Mouse (Mus musculus): ENCODE measurements around the gene Chd2. TPM values are rescaled to one million over a fixed set of nuclear protein-coding genes. Genes with fewer than 3 reads are reported as not detected.
A peak's percentile ranks its signal among the peaks of the same experiment; 100 is the strongest.
"Not testable (repeated sequence)": the region's sequence is repeated elsewhere in the genome, so short reads cannot be mapped to it uniquely, and the experiment has no call there.

The Chd2 gene
- polyA plus RNA-seq, 1 experiment: 104 TPM

GRCm38 (mm10) chr7:73523608-73524259, 17.9 kb downstream of the Chd2 start:
- peaks cover 4% of the 10 kb centered on the region; the same call in 1 of the 2 replicates for H3K36me3 ChIP-seq (ENCODE audit: control insufficient read depth, insufficient read depth, low read length, poor library complexity, severe bottlenecking)

GRCm38 (mm10) chr7:73523183-73523582, 18.4 kb downstream of the Chd2 start:
- no peak overlapping the region for H3K27ac ChIP-seq (ENCODE audit: insufficient read depth, low read length)
- peaks cover 4% of the 10 kb centered on the region; the same call in 1 of the 2 replicates for H3K36me3 ChIP-seq (ENCODE audit: control insufficient read depth, insufficient read depth, low read length, poor library complexity, severe bottlenecking)
- no peaks in the 10 kb centered on the region for H3K4me1 ChIP-seq (ENCODE audit: control insufficient read depth, insufficient read depth, low read length)
- no peak overlapping the region for H3K4me3 ChIP-seq (ENCODE audit: low read depth, low read length)
- H3K27me3 ChIP-seq (ENCODE audit: control insufficient read depth, insufficient read depth, low read length, poor library complexity, severe bottlenecking): no peaks in the 10 kb centered on the region
- H3K9ac ChIP-seq (ENCODE audit: low read depth, poor library complexity, severe bottlenecking): no peak overlapping the region
- no peaks in the 10 kb centered on the region for H3K9me3 ChIP-seq (replicated peaks; ENCODE audit: control insufficient read depth, insufficient read depth, low read length, poor library complexity, severe bottlenecking)
- TF ChIP-seq EP300 (IDR thresholded peaks at IDR 0.05; ENCODE audit: insufficient read depth, low read depth, low read length): no peak
- no peak for TF ChIP-seq CTCF (IDR thresholded peaks at IDR 0.05; ENCODE audit: low read depth, low read length)
- TF ChIP-seq POLR2A (IDR thresholded peaks at IDR 0.05; ENCODE audit: insufficient read depth, low read length): no peak

More at GRCm38 (mm10) chr7:73523608-73524259, 17.9 kb downstream of the Chd2 start:
- no peaks in the 10 kb centered on the region for H3K4me1 ChIP-seq (ENCODE audit: control insufficient read depth, insufficient read depth, low read length)
- H3K4me3 ChIP-seq (ENCODE audit: low read depth, low read length): no peak overlapping the region
- no peaks in the 10 kb centered on the region for H3K9me3 ChIP-seq (replicated peaks; ENCODE audit: control insufficient read depth, insufficient read depth, low read length, poor library complexity, severe bottlenecking)
- peak overlapping the region; percentile 33; the same call in 1 of the 2 replicates for H3K27ac ChIP-seq (ENCODE audit: insufficient read depth, low read length)
- H3K27me3 ChIP-seq (ENCODE audit: control insufficient read depth, insufficient read depth, low read length, poor library complexity, severe bottlenecking): no peaks in the 10 kb centered on the region
- no peak for TF ChIP-seq EP300 (IDR thresholded peaks at IDR 0.05; ENCODE audit: insufficient read depth, low read depth, low read length)
- no peak for TF ChIP-seq CTCF (IDR thresholded peaks at IDR 0.05; ENCODE audit: low read depth, low read length)
- TF ChIP-seq POLR2A (IDR thresholded peaks at IDR 0.05; ENCODE audit: insufficient read depth, low read length): no peak
- 0 out of 2 replicates have a peak overlapping the region, but pooled peaks have one; percentile 28 for H3K9ac ChIP-seq (ENCODE audit: low read depth, poor library complexity, severe bottlenecking)

DNA sequence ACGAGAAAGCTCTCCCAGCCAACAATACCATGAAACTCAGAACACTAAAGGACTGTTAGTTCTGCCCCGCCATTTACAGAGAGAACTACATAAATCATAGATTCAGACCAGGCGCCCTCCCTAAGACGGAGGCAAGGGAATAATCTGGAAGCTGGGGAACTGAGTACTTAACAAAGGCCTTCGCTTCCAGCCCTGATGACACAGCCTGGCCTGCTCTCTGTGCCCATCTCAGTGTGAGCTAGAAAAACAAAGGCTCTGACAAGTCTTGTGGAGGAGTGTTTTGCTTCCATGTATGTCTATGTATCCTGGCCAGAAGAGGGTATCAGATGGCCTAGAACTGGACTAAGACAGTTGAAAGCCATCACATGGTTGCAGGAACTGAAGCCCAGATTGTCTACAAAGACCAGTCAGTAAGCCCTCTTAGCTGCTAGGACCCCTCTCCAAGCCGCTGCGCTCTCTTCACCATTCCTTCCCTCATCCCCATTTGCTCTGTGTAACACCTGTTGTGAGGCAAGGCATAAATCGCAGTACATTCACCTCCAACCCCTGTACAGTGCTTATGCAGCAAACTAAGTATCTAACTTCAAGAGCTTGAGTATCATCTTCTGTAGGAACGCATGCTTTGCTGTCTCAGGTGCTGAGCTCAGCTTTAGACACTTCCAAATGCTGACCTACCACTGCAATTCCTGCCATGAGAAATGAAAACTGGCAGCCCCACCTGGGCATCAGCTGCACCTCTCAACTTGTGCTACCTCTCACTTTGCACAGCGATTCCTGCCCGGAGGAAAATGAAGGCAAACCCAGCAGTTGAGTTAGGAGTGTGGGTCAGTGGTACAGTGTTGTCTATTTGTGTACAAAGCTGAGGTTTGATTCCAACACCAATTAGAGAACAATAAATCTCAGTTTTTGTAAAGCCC, 20.1 kb downstream of the Chd2 start:
- H3K27ac ChIP-seq (ENCODE audit: insufficient read depth, low read length): 0 out of 2 replicates have a peak overlapping the region, but pooled peaks have one; percentile 36
- TF ChIP-seq EP300 (IDR thresholded peaks at IDR 0.05; ENCODE audit: insufficient read depth, low read depth, low read length): no peak
- no peak for TF ChIP-seq POLR2A (IDR thresholded peaks at IDR 0.05; ENCODE audit: insufficient read depth, low read length)
- no peak for TF ChIP-seq CTCF (IDR thresholded peaks at IDR 0.05; ENCODE audit: low read depth, low read length)
- no peaks in the 10 kb centered on the region for H3K27me3 ChIP-seq (ENCODE audit: control insufficient read depth, insufficient read depth, low read length, poor library complexity, severe bottlenecking)
- H3K4me1 ChIP-seq (ENCODE audit: control insufficient read depth, insufficient read depth, low read length): peaks cover 2% of the 10 kb centered on the region
- H3K9me3 ChIP-seq (replicated peaks; ENCODE audit: control insufficient read depth, insufficient read depth, low read length, poor library complexity, severe bottlenecking): no peaks in the 10 kb centered on the region
- 0 out of 2 replicates have a peak overlapping the region, but pooled peaks have one; percentile 27 for H3K9ac ChIP-seq (ENCODE audit: low read depth, poor library complexity, severe bottlenecking)
- H3K4me3 ChIP-seq (ENCODE audit: low read depth, low read length): no peak overlapping the region
- peaks cover 4% of the 10 kb centered on the region; the same call in 1 of the 2 replicates for H3K36me3 ChIP-seq (ENCODE audit: control insufficient read depth, insufficient read depth, low read length, poor library complexity, severe bottlenecking)

GRCm38 (mm10) chr7:73520231-73520630, 21.4 kb downstream of the Chd2 start:
- H3K27me3 ChIP-seq (ENCODE audit: control insufficient read depth, insufficient read depth, low read length, poor library complexity, severe bottlenecking): no peaks in the 10 kb centered on the region
- H3K4me1 ChIP-seq (ENCODE audit: control insufficient read depth, insufficient read depth, low read length): peaks cover 2% of the 10 kb centered on the region
- no peak for TF ChIP-seq EP300 (IDR thresholded peaks at IDR 0.05; ENCODE audit: insufficient read depth, low read depth, low read length)
- TF ChIP-seq CTCF (IDR thresholded peaks at IDR 0.05; ENCODE audit: low read depth, low read length): no peak
- TF ChIP-seq POLR2A (IDR thresholded peaks at IDR 0.05; ENCODE audit: insufficient read depth, low read length): no peak
- no peaks in the 10 kb centered on the region for H3K9me3 ChIP-seq (replicated peaks; ENCODE audit: control insufficient read depth, insufficient read depth, low read length, poor library complexity, severe bottlenecking)
- H3K27ac ChIP-seq (ENCODE audit: insufficient read depth, low read length): 0 out of 2 replicates have a peak overlapping the region, but pooled peaks have one; percentile 32
- H3K4me3 ChIP-seq (ENCODE audit: low read depth, low read length): no peak overlapping the region
- no peak overlapping the region for H3K9ac ChIP-seq (ENCODE audit: low read depth, poor library complexity, severe bottlenecking)
- peaks cover 12% of the 10 kb centered on the region for H3K36me3 ChIP-seq (ENCODE audit: control insufficient read depth, insufficient read depth, low read length, poor library complexity, severe bottlenecking)

GRCm38 (mm10) chr7:73519060-73519796, 22.4 kb downstream of the Chd2 start:
- TF ChIP-seq CTCF (IDR thresholded peaks at IDR 0.05; ENCODE audit: low read depth, low read length) (no peak), POLR2A (IDR thresholded peaks at IDR 0.05; ENCODE audit: insufficient read depth, low read length) (no peak), EP300 (IDR thresholded peaks at IDR 0.05; ENCODE audit: insufficient read depth, low read depth, low read length) (no peak)
- Histone ChIP-seq H3K27ac (ENCODE audit: insufficient read depth, low read length) (peak overlapping the region; percentile 63), H3K4me1 (ENCODE audit: control insufficient read depth, insufficient read depth, low read length) (peaks cover 2% of the 10 kb centered on the region), H3K9me3 (replicated peaks; ENCODE audit: control insufficient read depth, insufficient read depth, low read length, poor library complexity, severe bottlenecking) (no peaks in the 10 kb centered on the region), H3K4me3 (ENCODE audit: low read depth, low read length) (peak overlapping the region; percentile 82), H3K36me3 (ENCODE audit: control insufficient read depth, insufficient read depth, low read length, poor library complexity, severe bottlenecking) (peaks cover 21% of the 10 kb centered on the region), H3K27me3 (ENCODE audit: control insufficient read depth, insufficient read depth, low read length, poor library complexity, severe bottlenecking) (no peaks in the 10 kb centered on the region), H3K9ac (ENCODE audit: low read depth, poor library complexity, severe bottlenecking) (peak overlapping the region; percentile 44)

GRCm38 (mm10) chr7:73518373-73518980, 23.2 kb downstream of the Chd2 start:
- not testable (repeated sequence) for H3K27me3 ChIP-seq (ENCODE audit: control insufficient read depth, insufficient read depth, low read length, poor library complexity, severe bottlenecking); H3K9me3 ChIP-seq (replicated peaks; ENCODE audit: control insufficient read depth, insufficient read depth, low read length, poor library complexity, severe bottlenecking); H3K4me1 ChIP-seq (ENCODE audit: control insufficient read depth, insufficient read depth, low read length)
- Histone ChIP-seq H3K9ac (ENCODE audit: low read depth, poor library complexity, severe bottlenecking) (peak overlapping the region; percentile 44), H3K4me3 (ENCODE audit: low read depth, low read length) (peak overlapping the region; percentile 49), H3K36me3 (ENCODE audit: control insufficient read depth, insufficient read depth, low read length, poor library complexity, severe bottlenecking) (peaks cover 27% of the 10 kb centered on the region), H3K27ac (ENCODE audit: insufficient read depth, low read length) (peak overlapping the region; percentile 31; the same call in 1 of the 2 replicates)

Measured in ES-Bruce4 (cell line).